Mouse (Mus musculus): ENCODE measurements around the gene Gfra4.

Gene Gfra4

GRCm38 (mm10) chr2:131042988-131043387 lies at the start of gene Gfra4:
Gfra4 (minus strand) TSS chr2:131043088.
- CTCF ChIA-PET = no interaction called here

- CTCF ChIA-PET = interaction anchor here (0.6 kb wide), 1 partner anchor 1172 kb away, joined by 5 read pairs; no protein-coding TSS in a partner anchor
Measured at GRCm38 (mm10) chr2:131090852-131091251, 48.0 kb upstream of the Gfra4 start.

DNA sequence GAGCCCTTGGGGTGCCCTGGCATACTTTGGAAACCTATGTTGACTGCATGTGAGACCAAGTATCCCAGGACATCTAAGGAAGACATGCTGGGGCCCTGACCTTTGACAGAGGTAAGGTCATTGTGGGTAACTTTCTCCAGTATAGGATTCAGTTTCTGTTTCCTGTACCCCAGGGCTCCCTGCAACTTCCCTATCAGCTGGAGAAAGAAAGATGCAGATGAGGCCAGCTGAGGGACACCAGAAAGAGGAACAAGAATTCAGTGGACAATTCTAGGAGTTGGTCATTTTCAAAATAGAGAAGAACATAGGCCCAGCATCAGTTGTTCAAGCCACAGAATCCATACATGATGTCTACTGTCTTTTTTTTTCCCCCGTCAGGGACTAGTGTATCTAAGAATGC lies 46.7 kb upstream of the Gfra4 start:
- CTCF ChIA-PET = no interaction called here

- CTCF ChIA-PET = no interaction called here
Measured at GRCm38 (mm10) chr2:131088581-131088980, 45.7 kb upstream of the Gfra4 start.

GRCm38 (mm10) chr2:131086667-131087390 lies 43.9 kb upstream of the Gfra4 start, which contains the start of gene Siglec1:
Siglec1 (minus strand) TSS chr2:131086765.
- CTCF ChIA-PET = interaction anchor here (0.6 kb wide), 1 partner anchor 443 kb away, joined by 4 read pairs; no protein-coding TSS in a partner anchor

DNA sequence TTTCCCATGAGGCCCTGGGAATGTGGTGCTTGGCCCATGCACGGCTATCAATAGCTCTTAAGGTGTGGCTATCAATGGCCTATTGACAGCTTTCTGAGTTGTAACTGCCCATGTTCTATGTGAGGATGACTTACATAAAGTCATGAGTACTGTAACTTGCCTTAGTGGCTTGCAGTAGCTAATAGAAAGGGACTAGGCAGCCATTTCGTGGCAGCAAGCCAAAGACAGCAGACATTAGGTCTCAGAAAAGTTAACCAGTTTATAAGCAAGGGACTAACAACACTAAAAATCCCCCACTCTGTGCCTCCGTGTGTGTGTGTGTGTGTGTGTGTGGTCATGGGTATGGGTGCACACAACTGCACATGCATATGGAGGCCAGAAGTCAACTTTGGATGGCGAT lies 41.3 kb upstream of the Gfra4 start:
- CTCF ChIA-PET = no interaction called here

- CTCF ChIA-PET = no interaction called here
Measured at GRCm38 (mm10) chr2:131080507-131080906, 37.6 kb upstream of the Gfra4 start.

DNA sequence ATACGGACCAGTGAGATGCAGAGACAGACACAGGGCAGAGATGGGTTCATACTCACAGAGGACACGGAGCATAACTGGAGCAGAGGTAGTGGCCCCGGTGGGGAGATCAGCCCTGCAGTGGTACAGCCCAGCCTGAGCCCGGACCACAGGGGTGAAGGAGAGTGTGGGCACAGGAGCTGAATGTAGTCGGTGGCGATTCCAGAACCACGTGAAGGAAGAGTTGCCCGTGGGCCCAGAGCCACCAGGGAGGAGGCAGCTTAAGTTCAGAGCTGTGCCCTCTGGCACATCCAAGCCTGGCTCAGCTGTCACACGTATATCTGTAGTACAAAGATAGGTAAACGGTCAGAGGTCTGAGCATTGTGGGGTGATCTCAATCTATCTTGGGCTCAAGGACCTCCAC lies 29.6 kb upstream of the Gfra4 start:
- CTCF ChIA-PET = no interaction called here

GRCm38 (mm10) chr2:131067481-131067880 lies 24.6 kb upstream of the Gfra4 start:
- CTCF ChIA-PET = no interaction called here

GRCm38 (mm10) chr2:131066342-131066741 lies 23.5 kb upstream of the Gfra4 start:
- CTCF ChIA-PET = no interaction called here

GRCm38 (mm10) chr2:131063404-131063864 lies 20.5 kb upstream of the Gfra4 start, which contains the start of gene Adam33:
Adam33 (minus strand) TSS chr2:131063814.
- CTCF ChIA-PET = no interaction called here

- CTCF ChIA-PET = no interaction called here
Measured at GRCm38 (mm10) chr2:131061607-131062006, 18.7 kb upstream of the Gfra4 start.

- CTCF ChIA-PET = no interaction called here
Measured at GRCm38 (mm10) chr2:131060784-131061183, 17.9 kb upstream of the Gfra4 start.

DNA sequence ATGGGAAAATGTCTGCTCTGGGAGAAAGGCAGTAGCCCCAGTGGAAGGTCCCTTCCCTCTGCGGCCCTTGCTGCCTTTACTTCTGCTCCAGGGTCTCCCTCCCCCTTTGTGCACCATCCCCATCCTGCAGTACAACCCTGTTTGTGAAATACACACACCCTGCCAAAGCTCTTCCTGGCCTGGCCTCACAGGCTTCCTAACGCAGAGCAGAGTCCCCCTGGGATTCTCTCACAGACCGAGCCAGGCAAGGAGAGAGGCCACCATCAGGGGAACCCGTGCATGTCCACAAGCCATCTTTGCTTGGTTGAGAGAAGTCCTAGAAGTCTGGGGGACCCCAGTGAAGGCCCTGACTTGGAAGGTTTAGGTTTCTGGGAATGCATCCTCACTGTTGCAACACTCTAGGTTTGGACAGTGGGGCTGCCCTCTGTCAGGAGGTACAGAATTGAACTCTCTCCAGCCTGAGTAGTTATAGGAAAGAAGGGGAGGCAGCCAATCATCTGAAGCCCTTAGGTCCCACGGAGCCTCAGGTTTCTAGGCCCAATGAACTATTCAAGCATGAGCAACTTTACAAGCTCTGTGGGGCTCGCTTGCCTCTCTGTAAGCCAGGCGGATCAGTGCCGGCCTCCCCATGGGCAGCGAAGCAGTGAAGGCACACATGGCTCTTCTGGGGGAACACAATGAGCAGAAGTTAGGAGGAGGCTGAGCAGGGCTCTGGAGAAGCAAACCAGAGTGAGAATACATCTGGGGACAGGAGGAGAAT lies 17.1 kb upstream of the Gfra4 start:
- CTCF ChIA-PET = no interaction called here

GRCm38 (mm10) chr2:131059377-131059776 lies 16.5 kb upstream of the Gfra4 start:
- CTCF ChIA-PET = no interaction called here

DNA sequence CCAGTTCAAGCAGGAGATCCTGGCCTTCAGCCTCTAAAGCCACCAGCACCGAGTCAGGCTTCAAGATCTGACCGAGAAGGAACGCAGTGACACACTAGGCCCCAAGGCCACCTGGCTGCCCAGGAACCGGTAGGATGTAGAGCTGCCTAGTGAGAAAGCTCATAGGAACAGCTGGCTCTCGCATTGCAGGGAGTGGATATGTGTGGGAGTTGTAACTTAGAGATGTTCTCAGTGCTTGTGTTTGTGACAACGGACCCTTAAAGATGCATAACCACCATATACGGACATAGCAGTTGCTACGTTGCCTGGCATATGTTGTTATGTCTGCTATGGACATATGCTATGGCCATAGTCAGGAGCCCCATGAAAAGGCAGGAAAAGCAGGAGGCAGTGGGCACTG lies 15.8 kb upstream of the Gfra4 start:
- CTCF ChIA-PET = interaction anchor here (0.6 kb wide), 1 partner anchor 15 kb away, joined by 5 read pairs; no protein-coding TSS in a partner anchor

DNA sequence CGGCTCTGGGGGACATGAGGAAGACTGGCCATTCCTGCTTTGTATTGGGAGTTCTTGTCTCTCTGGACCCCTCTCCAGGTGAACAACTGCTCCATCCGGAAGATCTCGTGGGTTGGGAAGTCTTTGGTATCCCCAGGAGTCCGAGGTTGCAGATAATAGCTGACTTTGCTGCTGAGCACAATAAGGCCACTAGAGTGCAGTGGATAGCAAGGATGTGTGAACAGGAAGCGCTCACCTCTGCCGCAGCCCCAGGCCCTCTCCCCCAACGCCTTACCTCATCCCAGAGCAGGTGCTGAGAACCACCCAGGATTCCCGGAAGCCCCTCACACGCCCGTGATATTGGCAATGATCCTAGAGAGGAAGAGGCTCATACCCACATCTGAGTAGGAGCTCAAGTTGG lies 13.3 kb upstream of the Gfra4 start:
- CTCF ChIA-PET = interaction anchor here (0.7 kb wide), 1 partner anchor 253 kb away, joined by 3 read pairs; no protein-coding TSS in a partner anchor

DNA sequence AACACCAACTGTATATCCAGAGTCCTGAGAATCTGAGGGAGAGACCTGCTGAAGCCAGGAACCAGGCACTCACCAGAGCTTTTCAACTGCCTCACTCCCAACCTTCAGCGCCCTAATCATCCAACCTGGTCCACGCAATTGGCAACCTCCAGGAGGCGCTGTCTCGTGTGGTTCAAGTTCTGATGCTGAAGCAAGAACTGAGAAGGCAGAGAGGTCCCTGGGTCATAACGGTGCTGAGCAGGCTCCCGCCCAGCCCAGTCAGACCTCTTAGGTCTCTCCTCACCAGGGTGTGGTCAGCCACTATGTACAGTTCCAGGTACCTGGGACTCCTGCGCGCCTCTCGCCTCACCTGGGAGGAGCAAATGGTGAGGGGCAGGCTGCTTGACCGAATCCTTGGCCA lies 12.7 kb upstream of the Gfra4 start:
- CTCF ChIA-PET = no interaction called here

GRCm38 (mm10) chr2:131054646-131055264 lies 11.9 kb upstream of the Gfra4 start:
- CTCF ChIA-PET = interaction anchor here (0.7 kb wide), 1 partner anchor 15 kb away, joined by 4 read pairs; no protein-coding TSS in a partner anchor

DNA sequence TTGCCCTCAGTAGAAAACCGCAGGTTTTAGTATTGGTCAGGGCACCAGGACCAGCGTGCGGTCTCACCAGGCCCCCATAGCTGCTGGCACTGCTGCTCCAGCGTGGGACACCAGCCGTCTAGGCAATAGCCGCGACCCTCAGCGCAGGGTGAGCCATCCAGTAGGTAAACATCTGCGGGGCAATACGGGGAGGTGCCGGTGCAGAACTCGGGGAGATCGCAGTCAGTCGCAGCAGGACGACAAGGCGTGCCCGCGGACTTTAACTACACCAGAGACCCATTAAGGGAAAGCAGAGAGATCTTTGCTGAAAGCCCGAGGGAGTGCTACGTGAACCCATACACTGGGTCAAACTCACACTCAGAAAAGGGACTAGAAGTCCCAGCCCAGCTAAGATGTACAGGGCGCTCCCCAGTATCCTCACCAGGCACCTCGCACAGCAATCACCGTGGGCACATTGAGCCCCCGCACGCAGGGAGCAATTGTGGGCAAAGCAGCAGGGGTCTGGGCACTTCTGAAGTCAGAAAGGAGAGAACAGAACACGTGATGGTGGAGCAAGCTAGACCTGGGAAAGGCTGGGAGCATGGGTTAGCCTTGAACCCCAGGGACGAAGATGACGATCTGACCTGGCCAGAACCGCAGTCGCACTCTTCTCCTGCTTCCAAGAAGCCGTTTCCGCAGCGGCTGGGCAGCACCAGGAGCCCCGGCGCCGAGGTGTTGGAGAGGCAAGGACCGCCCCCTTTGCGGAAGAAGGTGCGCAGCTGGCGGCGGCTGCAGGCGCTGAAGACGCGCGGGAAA lies 11.2 kb upstream of the Gfra4 start:
- CTCF ChIA-PET = interaction anchor here (0.5 kb wide), 1 partner anchor 241 kb away, joined by 18 read pairs; no protein-coding TSS in a partner anchor

DNA sequence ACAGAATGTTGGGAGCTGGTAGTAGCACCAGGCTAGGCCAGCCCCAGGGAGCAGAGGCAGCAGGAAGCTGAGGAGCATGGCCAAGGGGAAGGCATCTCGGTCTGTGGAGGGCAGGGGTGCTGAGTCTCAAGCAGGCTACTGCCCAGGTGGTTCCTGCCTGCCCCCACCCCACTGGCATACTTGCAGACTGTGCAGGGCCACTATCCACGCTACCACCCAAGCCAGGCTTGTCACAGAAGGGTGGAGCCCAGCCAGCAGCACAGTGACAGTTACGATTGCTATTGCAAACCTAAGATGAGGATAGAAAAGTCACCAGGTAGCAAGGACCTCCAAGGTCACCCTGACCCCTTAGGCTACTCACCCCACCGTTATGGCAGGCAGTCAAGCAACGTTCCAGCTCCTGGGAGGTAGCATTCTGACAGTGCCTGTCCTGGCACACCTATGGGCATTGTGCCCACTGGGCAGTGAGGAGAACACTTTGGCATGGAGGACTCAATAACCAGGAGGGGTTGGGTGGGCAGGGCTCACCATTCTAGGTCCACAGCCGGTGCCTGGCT lies 10.1 kb upstream of the Gfra4 start:
- CTCF ChIA-PET = no interaction called here

Measured in spleen, embryonic (tissue).